Mouse (Mus musculus) forebrain, postnatal 0 days (tissue): ENCODE results near the gene Cltrn. TPM values are rescaled to one million over a fixed set of nuclear protein-coding genes. Genes with fewer than 3 reads are reported as not detected.

Experiments used
- ATAC-seq: fragments of 200-750 bp; cut with Nextera tagmentation; 2 replicates; pipeline ENCODE4 v1.8.0; 2017; ENCODE audit warnings: mild to moderate bottlenecking, moderate library complexity
- DNase-seq: peaks from one replicate; pipeline ENCODE4 v3.0.0-alpha.2; 2015
- H3K27ac ChIP-seq: fragments of 300-500 bp; sonication (generic); 2 replicates; pipeline ENCODE4 v1.5.1; 2014; ENCODE audit warnings: low read depth, mild to moderate bottlenecking, antibody characterized with exemption, low read length, moderate library complexity, mixed read lengths
- H3K27me3 ChIP-seq: fragments of 300-500 bp; sonication (generic); 2 replicates; pipeline ENCODE4 v1.6.1; 2014; ENCODE audit warnings: mild to moderate bottlenecking, low read length, mixed read lengths; ENCODE audit not compliant: insufficient read depth
- H3K36me3 ChIP-seq: fragments of 300-500 bp; sonication (generic); 2 replicates; pipeline ENCODE4 v1.6.1; 2014; ENCODE audit warnings: mild to moderate bottlenecking, moderate library complexity; ENCODE audit not compliant: insufficient read depth
- H3K4me1 ChIP-seq: fragments of 300-500 bp; sonication (generic); 2 replicates; pipeline ENCODE4 v1.6.1; 2014; ENCODE audit warnings: antibody characterized with exemption; ENCODE audit not compliant: insufficient read depth
- H3K4me2 ChIP-seq: fragments of 300-500 bp; sonication (generic); 2 replicates; pipeline ENCODE4 v1.6.1; 2014; ENCODE audit warnings: low read depth, mild to moderate bottlenecking, moderate library complexity
- H3K4me3 ChIP-seq: fragments of 300-500 bp; sonication (generic); 2 replicates; pipeline ENCODE4 v1.5.1; 2014; ENCODE audit warnings: low read depth, low read length, mixed read lengths
- H3K9ac ChIP-seq: fragments of 300-500 bp; sonication (generic); 2 replicates; pipeline ENCODE4 v1.6.1; 2014; ENCODE audit warnings: mild to moderate bottlenecking
- H3K9me3 ChIP-seq: fragments of 300-500 bp; sonication (generic); 2 replicates; pipeline ENCODE4 v1.6.1; 2016; ENCODE audit warnings: low read length
- CTCF ChIP-seq: sonication (generic); IDR thresholded peaks from 2 replicates; pipeline ENCODE4 v1.5.1; 2016; ENCODE audit warnings: antibody characterized with exemption, control low read depth, low read depth
- WGBS: fragments of 180-500 bp; shearing (Covaris S2); extraction: QIAGEN DNeasy Blood & Tissue Kit; methylation state at CpG from one replicate; pipeline ENCODE4 v1.1.7; 2014; 5-methylcytosine and 5-hydroxymethylcytosine counted together
- polyA plus RNA-seq: library from polyadenylated mRNA; unstranded; fragments of >200 nt; fragmentation: Nextera tagmentation; extraction: Ambion mirVana; gene quantifications from 2 replicates; pipeline ENCODE4 v1.2.1, GENCODE M21; 2015
- total RNA-seq: library from RNA; depleted of rRNA; stranded (reverse); fragments of >200 nt; gene quantifications from 2 replicates; pipeline ENCODE4 v1.2.3, GENCODE M21; 2014

Cltrn gene
- total and polyA plus RNA-seq, 2 experiments from 2014 or later = 0.16 TPM; not detected in 1

GRCm38 (mm10) chrX:164068968-164069367, 19.7 kb upstream of the Cltrn start:
- no peak for DNase-seq
- Histone ChIP-seq H3K4me3 (no peak overlapping the region), H3K4me1 (no peaks in the 10 kb centered on the region), H3K9ac (no peak overlapping the region), H3K9me3 (no peaks in the 10 kb centered on the region), H3K27me3 (no peaks in the 10 kb centered on the region), H3K4me2 (no peak overlapping the region), H3K27ac (no peak overlapping the region), H3K36me3 (no peaks in the 10 kb centered on the region)
- ATAC-seq = no peak
- no peak for TF ChIP-seq CTCF
- WGBS = 81% methylated on average over 4 of the region's 4 CpGs

- Histone ChIP-seq H3K4me3 (peak within 1 kb of the TSS; percentile 49), H3K9ac (peak within 1 kb of the TSS; percentile 65), H3K9me3 (no peaks in the 10 kb centered on the region), H3K27me3 (no peaks in the 10 kb centered on the region), H3K36me3 (no peaks in the 10 kb centered on the region), H3K27ac (peak within 1 kb of the TSS; percentile 87), H3K4me1 (no peaks in the 10 kb centered on the region), H3K4me2 (peak within 1 kb of the TSS; percentile 61)
- DNase-seq = peak; percentile 95
- peak; percentile 99 for ATAC-seq
- WGBS = 31% methylated on average over 54 of the region's 54 CpGs
- TF ChIP-seq CTCF = no peak
Observed at GRCm38 (mm10) chrX:164076040-164076775, 12.4 kb upstream of the Cltrn start, which contains the start of gene Siah1b. Gene Siah1b (minus strand): TSS chrX:164076493.

GRCm38 (mm10) chrX:164082030-164082429, 6.6 kb upstream of the Cltrn start:
- no peaks in the 10 kb centered on the region for H3K4me1 ChIP-seq
- ATAC-seq (no peak), DNase-seq (no peak)
- H3K9me3 ChIP-seq = no peaks in the 10 kb centered on the region
- no peaks in the 10 kb centered on the region for H3K27me3 ChIP-seq
- no peaks in the 10 kb centered on the region for H3K36me3 ChIP-seq
- no peak overlapping the region for H3K27ac ChIP-seq
- 92% methylated on average over 9 of the region's 9 CpGs for WGBS
- no peak overlapping the region for H3K4me3 ChIP-seq
- H3K4me2 ChIP-seq = no peak overlapping the region
- TF ChIP-seq CTCF = no peak
- no peak overlapping the region for H3K9ac ChIP-seq

DNA sequence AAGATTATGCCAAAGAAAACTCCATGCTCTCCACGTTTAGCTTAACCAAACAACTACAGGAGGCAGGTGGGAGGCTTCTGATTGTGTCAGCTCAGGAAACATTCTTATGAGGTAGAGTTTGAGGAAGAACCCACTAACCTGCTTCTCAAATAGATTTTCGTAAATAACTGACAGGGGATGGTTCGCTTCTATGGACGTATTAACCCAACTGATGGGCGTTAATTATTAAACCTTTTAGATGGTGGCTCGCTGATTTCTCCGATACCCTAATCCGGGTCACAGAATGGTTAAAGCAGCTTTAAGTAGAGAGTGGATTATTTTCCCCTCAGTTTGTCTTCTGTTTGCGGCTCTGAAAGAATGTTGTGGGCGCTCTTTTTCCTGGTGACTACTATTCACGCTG, 1.3 kb downstream of the Cltrn start:
- Histone ChIP-seq H3K4me2 (no peak overlapping the region), H3K4me1 (no peaks in the 10 kb centered on the region), H3K27ac (no peak overlapping the region), H3K9ac (no peak overlapping the region), H3K27me3 (no peaks in the 10 kb centered on the region), H3K9me3 (no peaks in the 10 kb centered on the region), H3K4me3 (no peak overlapping the region), H3K36me3 (no peaks in the 10 kb centered on the region)
- ATAC-seq (no peak), DNase-seq (no peak)
- no peak for TF ChIP-seq CTCF
- WGBS = 62% methylated on average over 11 of the region's 11 CpGs

DNA sequence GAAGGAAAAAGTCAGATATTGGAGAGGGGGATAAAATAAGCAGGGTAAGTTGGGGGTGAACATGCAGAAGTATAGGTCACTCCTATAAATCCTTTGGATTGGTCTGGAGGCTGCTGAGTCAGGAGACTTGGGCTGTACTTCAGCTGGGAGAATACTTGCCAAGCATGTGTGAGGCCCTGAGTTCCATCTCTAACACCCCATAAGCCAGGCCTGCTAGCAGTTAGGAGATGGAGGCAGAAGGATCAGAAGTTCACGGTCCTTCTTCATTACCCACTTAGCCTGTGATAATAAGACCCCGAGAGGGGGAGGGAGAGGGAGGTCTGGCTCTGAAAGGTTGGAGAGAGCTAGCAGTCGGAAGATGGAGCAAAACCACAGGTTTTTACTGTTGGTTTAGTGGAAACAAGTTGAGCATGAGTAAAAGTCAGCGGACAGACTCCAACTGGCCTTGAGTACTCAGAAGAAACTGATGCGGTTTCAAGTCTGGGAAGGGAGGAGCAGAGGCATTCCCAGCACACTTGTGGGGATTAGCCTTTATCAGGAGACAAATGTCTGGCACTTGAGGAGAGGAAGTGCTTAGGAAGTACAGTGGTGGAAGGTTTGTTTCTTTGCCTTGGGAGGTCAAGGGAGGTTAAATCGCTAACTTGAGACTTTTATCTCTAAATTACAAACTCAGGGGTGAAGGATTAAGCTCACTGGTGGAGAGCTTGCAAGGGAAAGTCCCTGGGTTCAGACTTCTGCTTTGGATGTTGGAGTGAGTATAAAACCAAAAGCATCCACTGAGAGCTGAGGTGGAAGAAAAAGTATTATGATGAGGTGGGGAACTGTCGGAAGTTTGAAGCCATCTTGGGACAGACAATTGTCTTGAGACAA, 3.9 kb downstream of the Cltrn start:
- no peak overlapping the region for H3K9ac ChIP-seq
- WGBS = 60% methylated on average over 7 of the region's 7 CpGs
- no peak overlapping the region for H3K4me3 ChIP-seq
- no peak for ATAC-seq
- H3K36me3 ChIP-seq = no peaks in the 10 kb centered on the region
- no peak for DNase-seq
- no peak for TF ChIP-seq CTCF
- H3K27me3 ChIP-seq = no peaks in the 10 kb centered on the region
- no peak overlapping the region for H3K27ac ChIP-seq
- H3K4me2 ChIP-seq = no peak overlapping the region
- no peaks in the 10 kb centered on the region for H3K4me1 ChIP-seq
- no peaks in the 10 kb centered on the region for H3K9me3 ChIP-seq

GRCm38 (mm10) chrX:164093435-164093834, 4.8 kb downstream of the Cltrn start:
- no peaks in the 10 kb centered on the region for H3K27me3 ChIP-seq
- TF ChIP-seq CTCF = no peak
- ATAC-seq (no peak), DNase-seq (no peak)
- WGBS = 85% methylated on average over 5 of the region's 5 CpGs
- no peak overlapping the region for H3K4me2 ChIP-seq
- no peak overlapping the region for H3K27ac ChIP-seq
- no peak overlapping the region for H3K9ac ChIP-seq
- no peaks in the 10 kb centered on the region for H3K36me3 ChIP-seq
- no peaks in the 10 kb centered on the region for H3K9me3 ChIP-seq
- no peak overlapping the region for H3K4me3 ChIP-seq
- H3K4me1 ChIP-seq = no peaks in the 10 kb centered on the region

DNA sequence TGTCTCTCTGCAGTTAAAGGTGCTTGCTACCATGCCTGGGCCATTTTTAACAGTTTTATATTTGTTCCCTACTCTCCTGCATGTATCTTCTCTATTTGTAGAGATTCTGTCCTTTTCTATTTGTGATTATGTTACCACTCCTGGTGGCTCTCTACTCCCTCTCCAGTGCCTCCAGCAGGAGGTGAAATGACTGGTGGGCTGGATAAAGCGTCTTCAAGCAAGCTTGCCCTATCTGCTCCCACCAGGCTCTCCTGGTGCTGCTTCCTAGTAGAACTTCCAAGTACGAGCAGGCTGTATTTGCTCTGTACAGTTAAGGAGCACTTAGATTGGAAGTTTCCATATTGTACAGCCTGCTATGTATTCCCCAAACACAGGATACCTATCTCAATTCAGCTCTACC, 7.2 kb downstream of the Cltrn start:
- no peak overlapping the region for H3K4me2 ChIP-seq
- WGBS = 75% methylated on average over 2 of the region's 2 CpGs
- no peaks in the 10 kb centered on the region for H3K27me3 ChIP-seq
- no peaks in the 10 kb centered on the region for H3K4me1 ChIP-seq
- no peaks in the 10 kb centered on the region for H3K36me3 ChIP-seq
- TF ChIP-seq CTCF = no peak
- no peak overlapping the region for H3K4me3 ChIP-seq
- H3K27ac ChIP-seq = no peak overlapping the region
- ATAC-seq = no peak
- H3K9me3 ChIP-seq = no peaks in the 10 kb centered on the region
- H3K9ac ChIP-seq = no peak overlapping the region
- DNase-seq = no peak
